Mouse (Mus musculus) fat pad, adult 2 months (tissue): ENCODE results near the gene Lin7a.
"Not testable (repeated sequence)": the region's sequence is repeated elsewhere in the genome, so short reads cannot be mapped to it uniquely, and the experiment has no call there.

ENCODE experiments used
- DNase-seq: peaks from one replicate; pipeline ENCODE4 v3.0.0-alpha.2; 2011; ENCODE audit warnings: low read depth, low spot score; ENCODE audit errors: extremely low read depth

Gene Lin7a

GRCm38 (mm10) chr10:107236211-107236610 lies 35.3 kb upstream of the Lin7a start:
- no peak for DNase-seq

- DNase-seq = no peak
These were observed 34.4 kb upstream of the Lin7a start for GRCm38 (mm10) chr10:107237076-107237475.

- no peak for DNase-seq
These were observed 33.8 kb upstream of the Lin7a start for GRCm38 (mm10) chr10:107237736-107238135.

GRCm38 (mm10) chr10:107238151-107238860 lies 33.2 kb upstream of the Lin7a start:
- DNase-seq = no peak

GRCm38 (mm10) chr10:107238861-107239435 lies 32.5 kb upstream of the Lin7a start:
- DNase-seq = no peak

GRCm38 (mm10) chr10:107239651-107240330 lies 31.7 kb upstream of the Lin7a start:
- no peak for DNase-seq

GRCm38 (mm10) chr10:107240446-107240845 lies 31.0 kb upstream of the Lin7a start:
- DNase-seq = no peak

- DNase-seq = no peak
These were observed 30.5 kb upstream of the Lin7a start for GRCm38 (mm10) chr10:107240986-107241385.

GRCm38 (mm10) chr10:107241406-107241805 lies 30.1 kb upstream of the Lin7a start:
- DNase-seq = no peak

- not testable (repeated sequence) for DNase-seq
These were observed 29.5 kb upstream of the Lin7a start for GRCm38 (mm10) chr10:107241999-107242398.

GRCm38 (mm10) chr10:107242696-107243400 lies 28.6 kb upstream of the Lin7a start:
- no peak for DNase-seq

GRCm38 (mm10) chr10:107244211-107244610 lies 27.3 kb upstream of the Lin7a start:
- no peak for DNase-seq

- no peak for DNase-seq
These were observed 26.6 kb upstream of the Lin7a start for GRCm38 (mm10) chr10:107244691-107245530.

- no peak for DNase-seq
These were observed 26.0 kb upstream of the Lin7a start for GRCm38 (mm10) chr10:107245531-107245840.

- DNase-seq = no peak
These were observed 25.5 kb upstream of the Lin7a start for GRCm38 (mm10) chr10:107245961-107246460.

GRCm38 (mm10) chr10:107247001-107247670 lies 24.4 kb upstream of the Lin7a start:
- DNase-seq = no peak

GRCm38 (mm10) chr10:107248481-107248880 lies 23.0 kb upstream of the Lin7a start:
- no peak for DNase-seq

- no peak for DNase-seq
These were observed 22.4 kb upstream of the Lin7a start for GRCm38 (mm10) chr10:107249056-107249455.

- no peak for DNase-seq
These were observed 21.8 kb upstream of the Lin7a start for GRCm38 (mm10) chr10:107249606-107250186.
